Mouse (Mus musculus) layer of hippocampus, adult 2 months (tissue): ENCODE results near the gene Hist1h2ac. TPM values are rescaled to one million over a fixed set of nuclear protein-coding genes. Genes with fewer than 3 reads are reported as not detected.
"Not testable (repeated sequence)": the region's sequence is repeated elsewhere in the genome, so short reads cannot be mapped to it uniquely, and the experiment has no call there.

Source experiments
- DNase-seq, 2 experiments: peaks; one replicate each; pipeline ENCODE4 v3.0.0; 2022; ENCODE audit warnings: low spot score in 2 of 2
- H3K27ac ChIP-seq: fragments of 200-600 bp; 2 replicates; pipeline ENCODE4 v1.8.1; 2022
- H3K4me3 ChIP-seq: fragments of 200-600 bp; 2 replicates; pipeline ENCODE4 v1.8.1; 2022; ENCODE audit warnings: mild to moderate bottlenecking
- CTCF ChIP-seq: fragments of 200-600 bp; conservative IDR thresholded peaks from 2 replicates; pipeline ENCODE4 v1.8.1; 2022; ENCODE audit warnings: antibody characterized with exemption, mild to moderate bottlenecking, moderate library complexity
- total RNA-seq, 2 experiments: library from RNA; stranded (reverse); gene quantifications; 2 replicates each; pipeline ENCODE4 v1.2.3; 2021

Gene Hist1h2ac
- total RNA-seq, 2 experiments from 2014 or later: 2.9 to 4.0 TPM

- Histone ChIP-seq H3K4me3 (no peak within 1 kb of the TSS), H3K27ac (no peak within 1 kb of the TSS)
- TF ChIP-seq CTCF: no peak
- DNase-seq: no peak
These were observed 11.8 kb upstream of the Hist1h2ac start, which contains the start of gene Hist1h1t for GRCm38 (mm10) chr13:23695514-23695913. TSS of gene Hist1h1t (plus strand) at chr13:23695814.

GRCm38 (mm10) chr13:23694956-23695355 lies 11.2 kb upstream of the Hist1h2ac start:
- DNase-seq: no peak
- H3K4me3 ChIP-seq: no peak overlapping the region
- H3K27ac ChIP-seq: no peak overlapping the region
- no peak for TF ChIP-seq CTCF

DNA sequence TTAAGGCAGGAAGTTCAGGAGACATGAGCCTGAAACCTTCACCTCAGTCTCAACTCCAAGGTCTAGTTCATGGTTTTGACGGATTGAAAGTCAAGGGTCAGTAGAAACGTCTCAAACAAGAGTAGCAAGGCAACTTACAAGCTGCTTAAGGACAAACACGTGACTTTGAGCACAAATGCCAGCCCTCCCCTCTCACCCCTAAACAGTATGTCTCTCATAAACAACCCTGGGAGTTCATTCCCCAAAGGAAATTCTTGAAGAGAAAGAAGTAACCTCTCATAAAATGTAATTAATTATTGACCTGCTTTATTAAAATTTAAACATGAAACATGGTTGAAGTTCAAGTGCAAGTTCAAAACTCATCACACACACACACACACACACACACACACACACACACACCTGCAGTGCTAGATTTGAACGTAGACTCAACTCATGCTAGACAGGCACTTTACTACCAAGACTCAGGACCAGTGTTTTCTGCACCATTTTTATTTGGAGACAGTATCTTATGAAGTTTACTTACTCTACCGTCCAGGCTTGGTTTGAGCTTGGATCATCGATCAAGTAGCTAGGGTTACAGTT lies 10.2 kb upstream of the Hist1h2ac start:
- TF ChIP-seq CTCF: no peak
- no peak for DNase-seq
- Histone ChIP-seq H3K27ac (no peak overlapping the region), H3K4me3 (no peak overlapping the region)

- no peak for DNase-seq
- Histone ChIP-seq H3K4me3 (no peak overlapping the region), H3K27ac (no peak overlapping the region)
- no peak for TF ChIP-seq CTCF
These were observed 5.7 kb upstream of the Hist1h2ac start for GRCm38 (mm10) chr13:23689459-23689858.

GRCm38 (mm10) chr13:23688956-23689355 lies 5.2 kb upstream of the Hist1h2ac start:
- Histone ChIP-seq H3K27ac (no peak overlapping the region), H3K4me3 (no peak overlapping the region)
- DNase-seq: no peak
- TF ChIP-seq CTCF: no peak

GRCm38 (mm10) chr13:23687907-23688306 lies 4.2 kb upstream of the Hist1h2ac start:
- TF ChIP-seq CTCF: no peak
- H3K27ac ChIP-seq: no peak overlapping the region
- no peak for DNase-seq
- no peak overlapping the region for H3K4me3 ChIP-seq

DNA sequence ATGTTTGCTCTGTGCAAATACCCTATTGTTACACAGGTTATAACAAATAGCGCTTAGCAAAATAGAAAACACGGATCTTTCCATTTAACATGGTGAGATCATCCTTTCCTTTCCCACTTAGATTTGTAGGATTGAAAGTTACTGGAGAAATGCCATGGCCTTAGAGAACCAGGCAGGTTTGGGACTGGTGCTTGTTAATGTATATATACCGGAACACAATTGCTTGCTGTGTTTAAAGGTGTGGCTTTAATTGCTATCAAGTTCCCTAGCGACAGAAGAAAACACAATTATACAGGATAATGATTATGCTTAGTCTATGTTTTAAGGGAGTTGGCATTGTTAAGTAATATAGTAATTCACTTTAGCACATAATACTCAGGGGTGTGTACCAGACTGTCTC lies 3.4 kb upstream of the Hist1h2ac start:
- Histone ChIP-seq H3K27ac (no peak overlapping the region), H3K4me3 (no peak overlapping the region)
- DNase-seq: no peak
- no peak for TF ChIP-seq CTCF

GRCm38 (mm10) chr13:23685966-23686365 lies 2.2 kb upstream of the Hist1h2ac start:
- H3K27ac ChIP-seq: peak overlapping the region; percentile 51
- no peak for DNase-seq

GRCm38 (mm10) chr13:23685121-23685861 lies 1.5 kb upstream of the Hist1h2ac start:
- DNase-seq: no peak
- H3K27ac ChIP-seq: peak overlapping the region; percentile 96
- TF ChIP-seq CTCF: no peak
- peak overlapping the region; percentile 64 for H3K4me3 ChIP-seq

More at GRCm38 (mm10) chr13:23685966-23686365, 2.2 kb upstream of the Hist1h2ac start:
- TF ChIP-seq CTCF: no peak
- peak overlapping the region; percentile 47 for H3K4me3 ChIP-seq

DNA sequence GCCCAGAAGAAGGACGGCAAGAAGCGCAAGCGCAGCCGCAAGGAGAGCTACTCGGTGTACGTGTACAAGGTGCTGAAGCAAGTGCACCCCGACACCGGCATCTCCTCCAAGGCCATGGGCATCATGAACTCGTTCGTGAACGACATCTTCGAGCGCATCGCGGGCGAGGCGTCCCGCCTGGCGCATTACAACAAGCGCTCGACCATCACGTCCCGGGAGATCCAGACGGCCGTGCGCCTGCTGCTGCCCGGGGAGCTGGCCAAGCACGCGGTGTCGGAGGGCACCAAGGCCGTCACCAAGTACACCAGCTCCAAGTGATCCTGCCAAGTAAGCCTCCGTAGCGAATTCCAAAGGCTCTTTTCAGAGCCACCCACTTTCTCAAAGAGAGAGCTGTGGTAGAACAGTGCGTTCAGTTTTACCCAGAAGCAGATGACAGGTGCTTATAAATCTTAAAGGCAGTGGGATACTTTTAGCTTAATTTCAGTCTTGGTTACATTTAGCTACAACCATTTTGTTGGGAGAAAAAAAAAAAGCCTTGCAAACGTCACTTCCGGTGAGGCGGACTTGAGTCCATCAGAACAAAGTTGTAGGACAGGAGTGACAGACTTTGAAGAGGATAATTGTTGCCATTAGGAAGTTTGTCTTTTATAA lies 672 bp upstream of the Hist1h2ac start:
- H3K27ac ChIP-seq: peak overlapping the region; percentile 96
- peak; percentile 29 to 53 for DNase-seq
- H3K4me3 ChIP-seq: peak overlapping the region; percentile 64

DNA sequence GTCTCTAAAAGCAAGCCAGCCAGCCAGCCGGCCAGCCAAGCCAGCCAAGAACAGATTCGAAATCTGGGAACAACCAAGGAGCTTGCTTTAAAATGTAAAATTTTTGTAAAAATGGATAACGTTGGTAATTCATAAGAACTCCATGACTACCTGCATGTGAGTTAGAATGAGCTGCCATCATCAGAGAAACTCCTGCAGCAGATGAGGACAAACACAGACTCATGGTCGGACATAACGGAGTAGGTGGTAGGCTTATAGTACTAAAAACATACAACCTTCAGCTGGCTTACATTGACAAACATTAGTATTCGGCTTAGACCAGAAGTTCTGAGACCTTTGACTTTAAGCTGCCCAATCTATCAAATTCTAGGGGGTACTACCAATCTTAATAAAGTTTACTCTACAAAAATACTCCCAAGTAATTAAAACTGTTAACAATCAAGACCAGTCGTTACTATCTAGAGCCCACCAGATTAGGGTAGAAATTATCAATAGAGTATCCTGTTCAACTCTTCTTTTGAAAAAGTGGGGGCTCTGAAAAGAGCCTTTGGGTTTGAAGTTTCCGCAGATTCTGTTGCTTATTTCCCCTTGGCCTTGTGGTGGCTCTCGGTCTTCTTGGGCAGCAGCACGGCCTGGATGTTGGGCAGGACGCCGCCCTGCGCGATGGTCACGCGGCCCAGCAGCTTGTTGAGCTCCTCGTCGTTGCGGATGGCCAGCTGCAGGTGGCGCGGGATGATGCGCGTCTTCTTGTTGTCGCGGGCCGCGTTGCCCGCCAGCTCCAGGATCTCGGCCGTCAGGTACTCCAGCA lies 597 bp downstream of the Hist1h2ac start:
- H3K27ac ChIP-seq: peak overlapping the region; percentile 88; the same call in 1 of the 2 replicates
- peak overlapping the region; percentile 64 for H3K4me3 ChIP-seq
- DNase-seq: not testable (repeated sequence)

DNA sequence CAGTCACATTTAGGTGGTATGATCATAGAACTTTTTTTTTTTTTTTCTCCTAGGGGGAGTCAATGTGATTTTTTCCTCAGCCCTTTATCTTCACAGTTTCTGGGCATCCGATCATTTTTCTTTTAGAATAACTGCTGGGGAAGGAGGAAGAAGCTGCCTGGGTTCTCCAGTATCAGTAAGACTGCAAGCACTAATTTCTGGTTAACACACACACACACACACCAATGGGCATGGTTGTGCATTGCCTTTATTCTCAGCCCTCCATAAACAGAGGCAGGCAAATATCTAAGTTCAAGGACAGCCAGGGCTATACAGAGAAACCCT lies 1.2 kb downstream of the Hist1h2ac start:
- no peak for TF ChIP-seq CTCF
- DNase-seq: no peak
- H3K4me3 ChIP-seq: no peak overlapping the region
- 0 out of 2 replicates have a peak overlapping the region, but pooled peaks have one; percentile 74 for H3K27ac ChIP-seq
